Mouse (Mus musculus): ENCODE data around the gene Magix. TPM values are rescaled to one million over a fixed set of nuclear protein-coding genes. Genes with fewer than 3 reads are reported as not detected.
"Not testable (repeated sequence)": the region's sequence is repeated elsewhere in the genome, so short reads cannot be mapped to it uniquely, and the experiment has no call there.

Magix gene
- polyA plus RNA-seq, 1 experiment = 17.4 TPM

GRCm38 (mm10) chrX:7722282-7722611 is 41.2 kb upstream of the Magix start:
- Histone ChIP-seq H3K36me3 (ENCODE audit: control insufficient read depth, insufficient read depth, low read length) (no peaks in the 10 kb centered on the region), H3K27ac (ENCODE audit: insufficient read depth, low read depth, low read length) (peak overlapping the region; percentile 45; the same call in 1 of the 2 replicates), H3K27me3 (replicated peaks; ENCODE audit: control insufficient read depth, insufficient read depth, low read length) (no peaks in the 10 kb centered on the region), H3K4me3 (ENCODE audit: insufficient read depth, low read depth, low read length) (peak overlapping the region; percentile 97), H3K4me1 (ENCODE audit: control insufficient read depth, insufficient read depth, low read length) (no peaks in the 10 kb centered on the region)
- DNase-seq = no peak
- WGBS = under 1% methylated on average over 11 of the region's 11 CpGs
- no peak for TF ChIP-seq POLR2A (IDR thresholded peaks at IDR 0.05; ENCODE audit: low read depth, low read length)
- no peak for TF ChIP-seq CTCF (conservative IDR thresholded peaks at IDR 0.05; ENCODE audit: insufficient read depth, insufficient read length, low read depth, low read length)

DNA sequence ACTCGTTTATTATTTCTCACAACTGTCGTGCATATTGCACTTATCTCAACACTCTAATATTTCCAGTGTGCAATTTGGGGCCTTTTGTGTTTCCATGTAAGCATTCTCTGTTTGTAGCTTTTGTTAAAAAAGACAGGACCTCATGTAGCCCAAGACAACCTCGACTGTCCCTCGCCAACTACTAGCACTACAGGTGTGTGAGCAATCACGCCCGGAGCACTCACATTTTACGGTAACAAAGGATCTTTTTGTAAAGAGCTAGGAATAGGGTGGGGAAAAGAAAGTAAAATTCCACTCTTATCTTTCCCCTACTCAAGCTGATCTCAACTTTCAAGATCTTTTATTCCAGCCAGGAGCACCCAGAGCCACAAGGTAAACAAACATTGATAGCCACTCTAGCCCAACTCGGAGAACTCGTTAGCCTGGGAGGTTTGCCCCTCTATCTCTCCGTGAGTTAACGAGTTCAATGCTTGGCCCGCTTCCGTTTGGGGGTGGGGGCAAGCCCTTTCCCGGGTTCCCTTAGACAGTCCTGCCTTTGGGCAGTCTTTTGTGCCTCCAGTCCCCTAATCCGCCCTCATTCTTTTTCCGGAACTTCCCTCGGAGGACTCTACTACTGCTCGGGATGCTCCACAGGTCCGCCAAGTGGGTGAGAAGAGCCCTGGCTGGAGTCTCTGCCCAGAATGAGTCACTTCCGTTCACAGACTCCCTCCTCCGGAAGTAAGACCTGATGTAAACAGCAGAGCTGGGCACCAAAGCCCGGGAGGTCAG is 40.6 kb upstream of the Magix start, which contains the start of gene Gm45208:
Gene Gm45208 (plus strand): TSS at position 732 of the 768 bp plus-strand sequence.
- TF ChIP-seq POLR2A (IDR thresholded peaks at IDR 0.05; ENCODE audit: low read depth, low read length) (no peak), CTCF (conservative IDR thresholded peaks at IDR 0.05; ENCODE audit: insufficient read depth, insufficient read length, low read depth, low read length) (no peak)
- Histone ChIP-seq H3K27ac (ENCODE audit: insufficient read depth, low read depth, low read length) (peak within 1 kb of the TSS; percentile 98), H3K4me1 (ENCODE audit: control insufficient read depth, insufficient read depth, low read length) (no peaks in the 10 kb centered on the region), H3K4me3 (ENCODE audit: insufficient read depth, low read depth, low read length) (peak within 1 kb of the TSS; percentile 97), H3K27me3 (replicated peaks; ENCODE audit: control insufficient read depth, insufficient read depth, low read length) (no peaks in the 10 kb centered on the region), H3K36me3 (ENCODE audit: control insufficient read depth, insufficient read depth, low read length) (no peaks in the 10 kb centered on the region)
- WGBS = 4% methylated on average over 22 of the region's 22 CpGs
- DNase-seq = peak; percentile 84

- not testable (repeated sequence) for H3K27ac ChIP-seq (ENCODE audit: insufficient read depth, low read depth, low read length); H3K27me3 ChIP-seq (replicated peaks; ENCODE audit: control insufficient read depth, insufficient read depth, low read length); H3K4me3 ChIP-seq (ENCODE audit: insufficient read depth, low read depth, low read length); H3K4me1 ChIP-seq (ENCODE audit: control insufficient read depth, insufficient read depth, low read length); H3K36me3 ChIP-seq (ENCODE audit: control insufficient read depth, insufficient read depth, low read length); DNase-seq
- WGBS = 40% methylated on average over 1 of the region's 1 CpGs
Observed at GRCm38 (mm10) chrX:7716058-7716457, 35.0 kb upstream of the Magix start.

GRCm38 (mm10) chrX:7714135-7714899 is 33.3 kb upstream of the Magix start, which contains the start of gene Wdr45:
Gene Wdr45, plus strand, starts transcription at chrX:7714333.
- Histone ChIP-seq H3K4me3 (ENCODE audit: insufficient read depth, low read depth, low read length) (peak within 1 kb of the TSS; percentile 59), H3K27ac (ENCODE audit: insufficient read depth, low read depth, low read length) (peak within 1 kb of the TSS; percentile 93)
- 0% methylated on average over 45 of the region's 60 CpGs for WGBS
- H3K27me3 ChIP-seq (replicated peaks; ENCODE audit: control insufficient read depth, insufficient read depth, low read length); H3K4me1 ChIP-seq (ENCODE audit: control insufficient read depth, insufficient read depth, low read length); H3K36me3 ChIP-seq (ENCODE audit: control insufficient read depth, insufficient read depth, low read length): not testable (repeated sequence)
- peak; percentile 98 for DNase-seq

DNA sequence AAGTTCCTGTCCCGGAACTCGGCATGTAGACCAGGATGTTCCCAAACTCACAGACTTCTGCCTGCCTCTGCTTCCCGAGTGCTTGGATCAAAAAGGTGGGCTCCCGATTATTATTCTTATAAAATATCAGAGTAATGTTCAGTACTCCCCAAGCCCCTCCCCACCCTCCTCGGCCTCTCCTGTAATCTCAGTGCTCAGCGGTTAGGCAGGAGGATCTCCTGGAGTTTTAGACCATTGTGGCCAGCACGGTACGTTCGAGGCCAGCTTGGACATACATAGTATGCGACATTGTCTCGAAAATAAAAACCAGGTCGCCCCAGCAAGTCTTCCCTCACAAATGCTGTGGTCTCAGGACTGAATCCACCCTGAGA is 32.7 kb upstream of the Magix start:
- 2% methylated on average over 6 of the region's 12 CpGs for WGBS

DNA sequence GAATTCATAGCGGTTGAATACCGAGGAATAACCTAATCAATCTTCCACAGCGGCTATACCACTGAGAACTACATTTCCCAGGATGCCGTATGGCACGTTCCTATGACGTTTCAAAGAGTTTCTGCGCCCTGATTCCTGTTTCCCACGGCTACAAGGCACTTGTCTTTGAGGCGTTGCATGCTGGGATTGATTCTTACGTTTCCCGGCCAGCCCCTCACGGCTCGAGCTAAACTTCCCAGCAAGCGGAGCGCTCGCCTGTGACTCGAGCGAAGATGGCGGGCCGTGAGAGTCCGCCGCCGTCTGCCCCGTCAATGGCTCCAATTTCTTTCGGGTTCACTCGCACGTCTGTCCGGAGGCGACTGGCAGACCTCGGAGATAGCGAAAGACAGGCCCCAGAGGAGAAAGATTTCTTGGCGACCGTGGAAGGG is 15.9 kb upstream of the Magix start, which contains the start of gene Gpkow:
Gene Gpkow (plus strand): TSS at position 178 of the 428 bp plus-strand sequence.
- no peaks in the 10 kb centered on the region; the same call in 1 of the 2 replicates for H3K36me3 ChIP-seq (ENCODE audit: control insufficient read depth, insufficient read depth, low read length)
- peak; percentile 94 for DNase-seq
- no peak for TF ChIP-seq CTCF (conservative IDR thresholded peaks at IDR 0.05; ENCODE audit: insufficient read depth, insufficient read length, low read depth, low read length)
- no peak for TF ChIP-seq POLR2A (IDR thresholded peaks at IDR 0.05; ENCODE audit: low read depth, low read length)
- H3K4me3 ChIP-seq (ENCODE audit: insufficient read depth, low read depth, low read length) = peak within 1 kb of the TSS; percentile 85
- H3K4me1 ChIP-seq (ENCODE audit: control insufficient read depth, insufficient read depth, low read length) = peaks cover 6% of the 10 kb centered on the region
- H3K27ac ChIP-seq (ENCODE audit: insufficient read depth, low read depth, low read length) = peak within 1 kb of the TSS; percentile 51
- WGBS = 2% methylated on average over 33 of the region's 33 CpGs
- no peaks in the 10 kb centered on the region for H3K27me3 ChIP-seq (replicated peaks; ENCODE audit: control insufficient read depth, insufficient read depth, low read length)

More for the DNA sequence above, 32.7 kb upstream of the Magix start:
- not testable (repeated sequence) for H3K4me1 ChIP-seq (ENCODE audit: control insufficient read depth, insufficient read depth, low read length); H3K36me3 ChIP-seq (ENCODE audit: control insufficient read depth, insufficient read depth, low read length); H3K27ac ChIP-seq (ENCODE audit: insufficient read depth, low read depth, low read length); DNase-seq; H3K27me3 ChIP-seq (replicated peaks; ENCODE audit: control insufficient read depth, insufficient read depth, low read length)
- peak overlapping the region; percentile 59 for H3K4me3 ChIP-seq (ENCODE audit: insufficient read depth, low read depth, low read length)

GRCm38 (mm10) chrX:7696520-7696919 is 15.5 kb upstream of the Magix start:
- peaks cover 6% of the 10 kb centered on the region for H3K4me1 ChIP-seq (ENCODE audit: control insufficient read depth, insufficient read depth, low read length)
- no peak overlapping the region for H3K4me3 ChIP-seq (ENCODE audit: insufficient read depth, low read depth, low read length)
- WGBS = 28% methylated on average over 6 of the region's 6 CpGs
- H3K27ac ChIP-seq (ENCODE audit: insufficient read depth, low read depth, low read length) = no peak overlapping the region
- DNase-seq = no peak
- no peaks in the 10 kb centered on the region; the same call in 1 of the 2 replicates for H3K36me3 ChIP-seq (ENCODE audit: control insufficient read depth, insufficient read depth, low read length)
- no peak for TF ChIP-seq CTCF (conservative IDR thresholded peaks at IDR 0.05; ENCODE audit: insufficient read depth, insufficient read length, low read depth, low read length)
- TF ChIP-seq POLR2A (IDR thresholded peaks at IDR 0.05; ENCODE audit: low read depth, low read length) = no peak
- H3K27me3 ChIP-seq (replicated peaks; ENCODE audit: control insufficient read depth, insufficient read depth, low read length) = no peaks in the 10 kb centered on the region
